Mouse (Mus musculus) hindbrain, embryonic 15.5 days (tissue): ENCODE results near the gene Sgcb. TPM values are rescaled to one million over a fixed set of nuclear protein-coding genes. Genes with fewer than 3 reads are reported as not detected.

Source experiments
- ATAC-seq: fragments of 200-750 bp; cut with Nextera tagmentation; 2 replicates; pipeline ENCODE4 v1.8.0; 2017; ENCODE audit warnings: low read depth, moderate number of reproducible peaks, moderate TSS enrichment; ENCODE audit not compliant: low FRiP score
- H3K27ac ChIP-seq: fragments of 300-500 bp; sonication (generic); replicated peaks from 2 replicates; pipeline ENCODE4 v1.5.1; 2015; ENCODE audit warnings: mild to moderate bottlenecking, inconsistent platforms
- H3K27me3 ChIP-seq: fragments of 300-500 bp; sonication (generic); 2 replicates; pipeline ENCODE4 v1.6.1; 2015; ENCODE audit warnings: control low read depth, inconsistent platforms
- H3K36me3 ChIP-seq: fragments of 300-500 bp; sonication (generic); 2 replicates; pipeline ENCODE4 v1.6.1; 2015; ENCODE audit warnings: control low read depth, inconsistent platforms
- H3K4me1 ChIP-seq: fragments of 300-500 bp; sonication (generic); replicated peaks from 2 replicates; pipeline ENCODE4 v1.6.1; 2015; ENCODE audit warnings: control low read depth, inconsistent platforms
- H3K4me2 ChIP-seq: fragments of 300-500 bp; sonication (generic); 2 replicates; pipeline ENCODE4 v1.6.1; 2015; ENCODE audit warnings: moderate library complexity, mild to moderate bottlenecking, inconsistent platforms
- H3K4me3 ChIP-seq: fragments of 300-500 bp; sonication (generic); 2 replicates; pipeline ENCODE4 v1.5.1; 2015; ENCODE audit warnings: mild to moderate bottlenecking, inconsistent platforms
- H3K9ac ChIP-seq: fragments of 300-500 bp; sonication (generic); 2 replicates; pipeline ENCODE4 v1.6.1; 2015; ENCODE audit warnings: inconsistent platforms
- H3K9me3 ChIP-seq: fragments of 300-500 bp; sonication (generic); 2 replicates; pipeline ENCODE4 v1.6.1; 2016; ENCODE audit warnings: control low read depth, inconsistent platforms
- WGBS: fragments of 180-500 bp; shearing (Covaris S2); methylation state at CpG from one replicate; pipeline ENCODE4 v1.1.7; 2015; 5-methylcytosine and 5-hydroxymethylcytosine counted together
- polyA plus RNA-seq: library from polyadenylated mRNA; unstranded; fragments of >200 nt; fragmentation: Nextera tagmentation; extraction: Ambion mirVana; gene quantifications from 2 replicates; pipeline ENCODE4 v1.2.1, GENCODE M21; 2015

Gene Sgcb
- 40.9 and 44.3 TPM in 2 replicates for polyA plus RNA-seq

DNA sequence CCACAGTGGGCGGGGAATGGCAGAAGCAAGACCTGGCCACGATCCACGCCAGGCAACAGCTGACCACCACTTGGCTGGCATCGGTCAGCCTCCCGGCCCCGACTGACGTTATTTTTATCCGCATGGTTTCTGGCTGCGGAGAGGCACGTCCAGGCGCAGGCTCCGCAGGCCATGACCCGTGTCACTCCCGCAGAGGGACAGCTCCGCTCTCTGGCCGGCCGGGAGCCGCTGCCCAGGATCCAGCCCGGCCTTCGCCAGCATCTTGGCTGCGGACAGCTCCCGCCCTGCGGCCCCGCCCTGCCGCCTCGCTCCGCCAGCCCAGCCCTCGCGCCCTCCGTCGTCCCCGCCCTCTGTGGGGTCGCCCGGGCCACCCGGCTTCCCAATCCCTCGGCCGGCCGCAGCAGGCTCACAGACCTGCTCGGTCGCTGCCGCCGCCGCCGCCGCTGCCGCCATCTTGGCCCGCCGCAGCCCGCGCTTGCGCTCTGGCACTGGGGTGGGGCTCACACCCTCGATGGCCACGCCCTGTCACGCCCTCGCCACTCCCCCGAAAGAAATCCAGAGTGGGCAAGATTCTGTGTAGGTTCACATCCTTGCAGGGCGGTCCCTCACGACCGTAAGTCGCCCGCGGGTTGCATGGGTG lies at the start of gene Sgcb:
Sgcb (minus strand) TSS at position 530 of the 640 bp plus-strand sequence.
- peak; percentile 84 for ATAC-seq
- WGBS: under 1% methylated on average over 59 of the region's 62 CpGs
- Histone ChIP-seq H3K4me1 (peaks cover 31% of the 10 kb centered on the region), H3K4me3 (peak within 1 kb of the TSS; percentile 85), H3K4me2 (peak within 1 kb of the TSS; percentile 64), H3K27ac (peak within 1 kb of the TSS; percentile 64), H3K9me3 (no peaks in the 10 kb centered on the region), H3K27me3 (peaks cover 34% of the 10 kb centered on the region), H3K36me3 (0 out of 2 replicates have a peak, but pooled peaks cover 5% of the 10 kb centered on the region), H3K9ac (peak within 1 kb of the TSS; percentile 89)

GRCm38 (mm10) chr5:73694254-73695015 lies 46.8 kb upstream of the Sgcb start:
- H3K9ac ChIP-seq: no peak overlapping the region
- H3K4me1 ChIP-seq: no peaks in the 10 kb centered on the region
- H3K9me3 ChIP-seq: no peaks in the 10 kb centered on the region
- no peak overlapping the region for H3K4me2 ChIP-seq
- 79% methylated on average over 4 of the region's 4 CpGs for WGBS
- no peak for ATAC-seq
- no peaks in the 10 kb centered on the region for H3K36me3 ChIP-seq
- no peak overlapping the region for H3K27ac ChIP-seq
- H3K4me3 ChIP-seq: no peak overlapping the region
- no peaks in the 10 kb centered on the region for H3K27me3 ChIP-seq

- 79% methylated on average over 1 of the region's 1 CpGs for WGBS
- H3K27ac ChIP-seq: no peak overlapping the region
- ATAC-seq: no peak
These were observed 46.2 kb upstream of the Sgcb start for GRCm38 (mm10) chr5:73693778-73694177.

DNA sequence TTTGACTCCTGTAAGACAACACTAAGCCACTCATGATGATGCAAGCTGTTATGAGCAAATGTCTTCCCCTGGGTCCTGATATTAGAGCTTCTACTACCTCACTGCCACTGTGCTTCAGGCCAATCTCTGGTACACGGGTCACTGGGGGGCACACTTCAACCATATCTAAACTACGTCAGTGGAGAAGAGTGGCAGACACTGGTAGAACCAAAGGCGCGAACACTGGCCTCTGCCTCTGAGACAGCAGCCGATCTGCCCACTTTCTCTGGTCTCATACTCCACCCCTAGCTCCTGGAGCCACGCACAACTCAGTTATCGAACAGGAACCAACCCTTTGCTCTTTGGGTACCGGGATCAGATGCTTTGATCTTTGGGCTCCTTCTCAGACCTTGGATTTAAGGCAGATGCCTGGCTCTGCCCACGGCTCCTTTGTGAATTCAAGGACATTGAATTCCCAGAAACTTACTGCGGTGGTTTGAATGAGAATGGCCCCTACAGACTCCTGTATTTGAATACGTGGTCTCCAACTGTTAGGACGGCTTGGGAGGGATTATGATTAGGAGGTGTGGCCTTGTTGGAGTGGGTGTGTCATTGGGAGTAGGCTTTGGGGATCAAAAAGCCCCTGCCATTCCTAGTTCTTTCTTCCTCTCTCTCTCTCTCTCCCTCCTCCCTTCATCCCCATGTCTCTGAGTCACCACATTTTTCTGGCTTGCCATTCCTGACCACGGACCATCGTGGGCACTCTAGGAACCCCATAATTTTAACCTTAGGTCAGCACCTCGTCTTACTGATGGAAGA lies 44.3 kb upstream of the Sgcb start:
- Histone ChIP-seq H3K9me3 (no peaks in the 10 kb centered on the region), H3K4me3 (no peak overlapping the region), H3K27me3 (no peaks in the 10 kb centered on the region), H3K36me3 (no peaks in the 10 kb centered on the region), H3K4me1 (no peaks in the 10 kb centered on the region), H3K4me2 (no peak overlapping the region), H3K9ac (no peak overlapping the region), H3K27ac (no peak overlapping the region)
- no peak for ATAC-seq
- 35% methylated on average over 15 of the region's 15 CpGs for WGBS

More at GRCm38 (mm10) chr5:73693778-73694177, 46.2 kb upstream of the Sgcb start:
- Histone ChIP-seq H3K4me2 (no peak overlapping the region), H3K27me3 (no peaks in the 10 kb centered on the region), H3K9ac (no peak overlapping the region), H3K36me3 (no peaks in the 10 kb centered on the region), H3K4me1 (no peaks in the 10 kb centered on the region), H3K4me3 (no peak overlapping the region), H3K9me3 (no peaks in the 10 kb centered on the region)

DNA sequence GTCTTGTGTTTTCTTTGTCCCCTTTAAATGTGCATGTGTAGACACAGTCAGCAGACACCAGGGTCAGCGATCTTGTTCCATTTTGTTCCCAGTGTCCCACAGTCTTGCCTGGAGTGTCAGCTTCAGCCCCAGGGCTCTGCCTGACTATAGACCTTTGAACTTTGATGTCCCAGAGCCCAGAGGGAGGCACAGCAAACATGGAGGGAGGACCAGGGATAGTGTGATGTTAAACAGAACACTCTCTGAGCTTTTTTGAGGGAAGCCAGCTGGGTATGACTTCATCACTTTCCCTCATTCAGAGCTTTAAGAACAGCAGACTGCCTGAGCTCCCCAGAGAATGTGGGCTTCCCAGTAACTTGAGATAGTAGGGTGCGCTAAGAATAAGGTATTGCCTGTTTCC lies 42.6 kb upstream of the Sgcb start:
- H3K27me3 ChIP-seq: no peaks in the 10 kb centered on the region
- no peak for ATAC-seq
- H3K4me2 ChIP-seq: no peak overlapping the region
- no peaks in the 10 kb centered on the region for H3K4me1 ChIP-seq
- H3K27ac ChIP-seq: no peak overlapping the region
- no peak overlapping the region for H3K4me3 ChIP-seq
- no peaks in the 10 kb centered on the region for H3K9me3 ChIP-seq
- WGBS: 49% methylated on average over 2 of the region's 2 CpGs
- no peak overlapping the region for H3K9ac ChIP-seq
- no peaks in the 10 kb centered on the region for H3K36me3 ChIP-seq

GRCm38 (mm10) chr5:73688576-73688975 lies 41.0 kb upstream of the Sgcb start:
- 93% methylated on average over 1 of the region's 1 CpGs for WGBS
- H3K36me3 ChIP-seq: no peaks in the 10 kb centered on the region
- no peak for ATAC-seq
- no peaks in the 10 kb centered on the region for H3K9me3 ChIP-seq
- no peak overlapping the region for H3K4me2 ChIP-seq
- no peak overlapping the region for H3K27ac ChIP-seq
- no peak overlapping the region for H3K4me3 ChIP-seq
- no peak overlapping the region for H3K9ac ChIP-seq
- no peaks in the 10 kb centered on the region for H3K4me1 ChIP-seq
- H3K27me3 ChIP-seq: no peaks in the 10 kb centered on the region

DNA sequence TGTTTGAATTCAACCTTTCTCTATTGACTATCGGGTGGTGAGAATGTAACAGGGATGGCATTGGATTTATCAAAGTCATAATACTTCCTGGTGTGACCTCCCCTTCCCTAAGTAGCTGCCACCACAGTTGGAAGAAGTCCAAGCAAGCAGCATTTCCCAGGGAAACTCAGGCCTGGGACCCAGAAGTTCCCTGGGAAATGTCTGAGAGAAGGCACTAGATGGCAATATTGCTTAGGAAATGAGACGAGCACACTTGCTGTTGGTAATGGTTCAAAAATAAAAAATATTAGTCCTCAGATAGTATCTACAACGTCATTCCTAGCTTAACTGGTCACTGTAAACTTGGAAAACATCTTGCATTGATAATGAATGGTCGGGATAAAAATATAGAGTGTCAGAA lies 38.6 kb upstream of the Sgcb start:
- Histone ChIP-seq H3K9ac (no peak overlapping the region), H3K4me3 (no peak overlapping the region), H3K9me3 (no peaks in the 10 kb centered on the region), H3K4me1 (no peaks in the 10 kb centered on the region), H3K36me3 (no peaks in the 10 kb centered on the region), H3K27me3 (no peaks in the 10 kb centered on the region), H3K4me2 (no peak overlapping the region), H3K27ac (no peak overlapping the region)
- ATAC-seq: no peak
- 32% methylated on average over 4 of the region's 4 CpGs for WGBS

- Histone ChIP-seq H3K9ac (no peak overlapping the region), H3K27me3 (no peaks in the 10 kb centered on the region), H3K36me3 (no peaks in the 10 kb centered on the region), H3K27ac (no peak overlapping the region), H3K9me3 (no peaks in the 10 kb centered on the region), H3K4me1 (no peaks in the 10 kb centered on the region), H3K4me2 (no peak overlapping the region), H3K4me3 (no peak overlapping the region)
- no peak for ATAC-seq
- WGBS: 61% methylated on average over 9 of the region's 9 CpGs
These were observed 36.3 kb upstream of the Sgcb start for GRCm38 (mm10) chr5:73683706-73684409.

GRCm38 (mm10) chr5:73683221-73683620 lies 35.6 kb upstream of the Sgcb start:
- Histone ChIP-seq H3K4me3 (no peak overlapping the region), H3K36me3 (no peaks in the 10 kb centered on the region), H3K27me3 (no peaks in the 10 kb centered on the region), H3K27ac (no peak overlapping the region), H3K9ac (no peak overlapping the region), H3K4me2 (no peak overlapping the region), H3K9me3 (no peaks in the 10 kb centered on the region), H3K4me1 (no peaks in the 10 kb centered on the region)
- no peak for ATAC-seq
- WGBS: 83% methylated on average over 6 of the region's 6 CpGs

DNA sequence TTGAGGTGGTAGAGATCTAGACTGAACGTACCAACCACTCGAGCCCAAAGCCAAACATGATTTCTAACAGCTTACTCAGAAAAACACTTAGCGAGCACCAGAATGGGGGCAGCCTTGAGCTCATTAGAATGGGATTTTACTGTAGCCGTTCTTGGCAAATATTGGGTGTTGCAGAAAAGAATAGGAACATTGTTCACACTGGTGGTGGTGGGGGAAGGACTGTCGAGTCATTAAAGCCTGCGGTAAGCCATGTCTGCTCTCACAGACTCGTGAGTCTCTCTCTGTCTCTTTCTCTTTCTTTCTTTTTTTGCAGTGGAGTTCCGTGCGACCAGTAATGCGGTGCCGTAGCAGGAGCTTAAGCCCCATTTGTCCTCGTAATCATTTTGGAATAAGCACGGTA lies 29.0 kb upstream of the Sgcb start:
- no peaks in the 10 kb centered on the region for H3K36me3 ChIP-seq
- H3K9ac ChIP-seq: no peak overlapping the region
- H3K4me1 ChIP-seq: no peaks in the 10 kb centered on the region
- ATAC-seq: no peak
- H3K27me3 ChIP-seq: no peaks in the 10 kb centered on the region
- 65% methylated on average over 13 of the region's 13 CpGs for WGBS
- no peak overlapping the region for H3K4me2 ChIP-seq
- H3K9me3 ChIP-seq: no peaks in the 10 kb centered on the region
- H3K4me3 ChIP-seq: no peak overlapping the region
- no peak overlapping the region for H3K27ac ChIP-seq

DNA sequence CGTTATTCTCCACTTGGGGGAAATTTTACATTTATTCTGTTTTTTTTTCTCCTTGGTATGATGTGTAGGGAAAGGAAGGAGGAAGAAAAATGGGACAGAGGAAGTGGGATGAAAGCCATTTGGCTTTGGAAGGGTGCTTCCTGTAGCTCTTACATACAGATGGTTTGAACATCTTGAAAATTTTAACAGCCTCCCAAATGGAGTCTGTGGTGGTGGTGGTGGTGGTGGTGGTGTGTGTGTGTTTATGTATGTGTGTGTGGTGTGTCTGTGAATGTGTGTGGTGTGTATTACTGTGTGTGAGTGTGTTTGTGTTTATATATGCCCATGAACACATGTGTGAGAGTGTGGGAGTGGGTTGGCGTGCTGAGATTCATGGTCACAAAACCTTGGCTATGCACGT lies 28.0 kb upstream of the Sgcb start:
- H3K27me3 ChIP-seq: no peaks in the 10 kb centered on the region
- H3K4me3 ChIP-seq: no peak overlapping the region
- no peak overlapping the region for H3K4me2 ChIP-seq
- no peak overlapping the region for H3K27ac ChIP-seq
- WGBS: 91% methylated on average over 3 of the region's 3 CpGs
- no peak for ATAC-seq
- no peaks in the 10 kb centered on the region for H3K4me1 ChIP-seq
- H3K9me3 ChIP-seq: no peaks in the 10 kb centered on the region
- no peaks in the 10 kb centered on the region for H3K36me3 ChIP-seq
- no peak overlapping the region for H3K9ac ChIP-seq
